Mouse (Mus musculus) MEL (cell line): ENCODE data around the gene Tsga10ip. TPM values are rescaled to one million over a fixed set of nuclear protein-coding genes. Genes with fewer than 3 reads are reported as not detected.

ENCODE experiments used
- DNase-seq: peaks from one replicate; pipeline ENCODE4 v3.0.0; 2011; ENCODE audit warnings: low read depth, low spot score
- H3K27ac ChIP-seq: 2 replicates; pipeline ENCODE4 v1.5.1; 2012; ENCODE audit warnings: low read depth, mild to moderate bottlenecking, control low read depth, low read length, moderate library complexity; ENCODE audit not compliant: control insufficient read depth
- H3K27me3 ChIP-seq, 2 experiments: fragments of 150-350 bp in 1 of 2; sonication (generic) in 1 of 2; 2 replicates each; pipeline ENCODE4 v1.6.1; 2012; ENCODE audit warnings: low read length in 2 of 2, mild to moderate bottlenecking in 2 of 2, improper control_type of control experiment in 1 of 2, moderate library complexity in 1 of 2; ENCODE audit not compliant: insufficient read depth in 2 of 2, control insufficient read depth in 1 of 2
- H3K36me3 ChIP-seq, 2 experiments: 2 replicates each; pipeline ENCODE4 v1.6.1; 2012 to 2014; ENCODE audit warnings: low read length in 2 of 2, improper control_type of control experiment in 1 of 2, inconsistent platforms in 1 of 2, mild to moderate bottlenecking in 1 of 2; ENCODE audit not compliant: insufficient read depth in 2 of 2, control insufficient read depth in 1 of 2
- H3K4me1 ChIP-seq, 2 experiments: fragments of 150-350 bp in 1 of 2; sonication (generic) in 1 of 2; 2 replicates each; pipeline ENCODE4 v1.6.1; 2012; ENCODE audit warnings: low read length in 2 of 2, improper control_type of control experiment in 1 of 2, mild to moderate bottlenecking in 1 of 2; ENCODE audit not compliant: insufficient read depth in 2 of 2, control insufficient read depth in 1 of 2
- H3K4me3 ChIP-seq, 2 experiments: fragments of 150-350 bp in 1 of 2; sonication (generic) in 1 of 2; 2 replicates each; pipeline ENCODE4 v1.5.1; 2012; ENCODE audit warnings: low read depth in 2 of 2, low read length in 2 of 2, mild to moderate bottlenecking in 2 of 2, moderate library complexity in 2 of 2, control low read depth in 1 of 2, improper control_type of control experiment in 1 of 2; ENCODE audit not compliant: control insufficient read depth in 1 of 2, insufficient read depth in 1 of 2
- H3K79me2 ChIP-seq: 2 replicates; pipeline ENCODE4 v1.6.1; 2012; ENCODE audit warnings: mild to moderate bottlenecking, low read length, moderate library complexity; ENCODE audit not compliant: control insufficient read depth, poor library complexity, insufficient read depth
- H3K9ac ChIP-seq: 2 replicates; pipeline ENCODE4 v1.6.1; 2012; ENCODE audit warnings: low read depth, mild to moderate bottlenecking, control low read depth, low read length, moderate library complexity; ENCODE audit not compliant: control insufficient read depth, poor library complexity, severe bottlenecking
- H3K9me3 ChIP-seq: fragments of 150-350 bp; sonication (generic); replicated peaks from 2 replicates; pipeline ENCODE4 v1.6.1; 2012; ENCODE audit warnings: mild to moderate bottlenecking, low read length, improper control_type of control experiment, moderate library complexity; ENCODE audit not compliant: insufficient read depth
- CHD2 ChIP-seq: IDR thresholded peaks from 2 replicates; pipeline ENCODE4 v1.6.1; 2011; ENCODE audit warnings: low read length, improper control_type of control experiment
- CTCF ChIP-seq, 3 experiments: IDR thresholded peaks in 2 of 3; conservative IDR thresholded peaks in 1 of 3; 2 replicates each; pipeline ENCODE4 v1.5.1; 2011 to 2012; ENCODE audit warnings: low read length in 3 of 3, low read depth in 2 of 3, mild to moderate bottlenecking in 2 of 3, improper control_type of control experiment in 1 of 3, inconsistent platforms in 1 of 3, mixed read lengths in 1 of 3, moderate library complexity in 1 of 3; ENCODE audit not compliant: control insufficient read depth in 1 of 3, insufficient read depth in 1 of 3, poor library complexity in 1 of 3, severe bottlenecking in 1 of 3
- ELF1 ChIP-seq: IDR thresholded peaks from 2 replicates; pipeline ENCODE4 v1.6.1; 2014; ENCODE audit warnings: low read depth, mild to moderate bottlenecking, inconsistent platforms, low read length, improper control_type of control experiment, moderate library complexity
- EP300 ChIP-seq, 2 experiments: IDR thresholded peaks; 2 replicates each; pipeline ENCODE4 v1.6.1; 2011; ENCODE audit warnings: improper control_type of control experiment in 2 of 2, low read length in 2 of 2, low read depth in 1 of 2, mild to moderate bottlenecking in 1 of 2
- ETS1 ChIP-seq: IDR thresholded peaks from 2 replicates; pipeline ENCODE4 v1.6.1; 2012; ENCODE audit warnings: low read depth, mild to moderate bottlenecking, inconsistent platforms, low read length, improper control_type of control experiment, moderate library complexity
- GATA1 ChIP-seq: IDR thresholded peaks from 2 replicates; pipeline ENCODE4 v1.6.1; 2011; ENCODE audit warnings: low read depth, low read length, improper control_type of control experiment
- JUND ChIP-seq: IDR thresholded peaks from 2 replicates; pipeline ENCODE4 v1.6.1; 2011; ENCODE audit warnings: low read depth, mild to moderate bottlenecking, improper control_type of control experiment, low read length
- MAZ ChIP-seq: IDR thresholded peaks from 2 replicates; pipeline ENCODE4 v1.6.1; 2012; ENCODE audit warnings: low read depth, mild to moderate bottlenecking, inconsistent platforms, low read length, improper control_type of control experiment
- MEF2A ChIP-seq: IDR thresholded peaks from 2 replicates; pipeline ENCODE4 v1.6.1; 2014; ENCODE audit warnings: low read depth, mild to moderate bottlenecking, inconsistent platforms, low read length, improper control_type of control experiment; ENCODE audit not compliant: poor library complexity, insufficient replicate concordance, severe bottlenecking; ENCODE audit errors: extremely low read depth
- MYC ChIP-seq: IDR thresholded peaks from 2 replicates; pipeline ENCODE4 v1.6.1; 2011; ENCODE audit warnings: low read depth, mild to moderate bottlenecking, low read length, improper control_type of control experiment, moderate library complexity
- POLR2AphosphoS5 ChIP-seq: IDR thresholded peaks from 2 replicates; pipeline ENCODE4 v1.6.1; 2012; ENCODE audit warnings: low read depth, borderline replicate concordance, mild to moderate bottlenecking, inconsistent platforms, low read length, moderate library complexity, mixed read lengths
- RAD21 ChIP-seq: IDR thresholded peaks from 2 replicates; pipeline ENCODE4 v1.6.1; 2011; ENCODE audit warnings: mild to moderate bottlenecking, low read depth, low read length, improper control_type of control experiment
- RCOR1 ChIP-seq: IDR thresholded peaks from 2 replicates; pipeline ENCODE4 v1.6.1; 2012; ENCODE audit warnings: low read depth, mild to moderate bottlenecking, inconsistent platforms, low read length, improper control_type of control experiment
- SIN3A ChIP-seq: IDR thresholded peaks from 2 replicates; pipeline ENCODE4 v1.6.1; 2012; ENCODE audit warnings: low read length, improper control_type of control experiment, inconsistent platforms
- SMC3 ChIP-seq: IDR thresholded peaks from 2 replicates; pipeline ENCODE4 v1.6.1; 2011; ENCODE audit warnings: low read depth, low read length, improper control_type of control experiment
- TCF12 ChIP-seq: IDR thresholded peaks from 2 replicates; pipeline ENCODE4 v1.6.1; 2014; ENCODE audit warnings: low read depth, mild to moderate bottlenecking, inconsistent platforms, low read length, improper control_type of control experiment, moderate library complexity
- UBTF ChIP-seq: IDR thresholded peaks from 2 replicates; pipeline ENCODE4 v1.6.1; 2012; ENCODE audit warnings: low read depth, mild to moderate bottlenecking, inconsistent platforms, low read length, improper control_type of control experiment, moderate library complexity, borderline replicate concordance; ENCODE audit not compliant: insufficient read depth
- ZKSCAN1 ChIP-seq: IDR thresholded peaks from 2 replicates; pipeline ENCODE4 v1.6.1; 2012; ENCODE audit warnings: low read depth, mild to moderate bottlenecking, inconsistent platforms, low read length, improper control_type of control experiment, moderate library complexity
- ZNF384 ChIP-seq: IDR thresholded peaks from 2 replicates; pipeline ENCODE4 v1.6.1; 2012; ENCODE audit warnings: low read depth, mild to moderate bottlenecking, inconsistent platforms, low read length, improper control_type of control experiment
- polyA plus RNA-seq, 2 experiments: library from polyadenylated mRNA; stranded (reverse) in 1 of 2; unstranded in 1 of 2; fragments of >175 nt in 1 of 2; fragments of >200 nt in 1 of 2; gene quantifications; 2 replicates each; pipeline versions ENCODE4 v1.2.1 to v1.2.4; 2012; ENCODE audit warnings: low replicate concordance in 2 of 2, low read depth in 1 of 2; ENCODE audit not compliant: insufficient read length in 2 of 2, insufficient read depth in 1 of 2, missing spikeins in 1 of 2
- total RNA-seq: library from RNA; depleted of rRNA; stranded (reverse); fragments of 300-350 nt; gene quantifications from 2 replicates; pipeline ENCODE4 v1.2.3, GENCODE M21; 2012

Tsga10ip gene
- total and polyA plus RNA-seq, 3 experiments: 0.54 to 4.5 TPM; not detected in 1

GRCm38 (mm10) chr19:5408057-5409001, 6.0 kb upstream of the Tsga10ip start:
- Histone ChIP-seq H3K27me3 (no peaks in the 10 kb centered on the region), H3K79me2 (no peaks in the 10 kb centered on the region), H3K36me3 (peaks cover 0 to 3% of the 10 kb centered on the region in 2 experiments; a peak in 2 of 4 replicates), H3K9ac (no peak overlapping the region), H3K4me1 (peaks cover 6 to 19% of the 10 kb centered on the region in 2 experiments), H3K4me3 (no peak overlapping the region), H3K9me3 (no peaks in the 10 kb centered on the region), H3K27ac (peak overlapping the region; percentile 64)
- peak; percentile 47 for DNase-seq
- 0 out of 4 replicates have a peak, but pooled peaks of 1 of the 2 experiments have one; percentile 6 for TF ChIP-seq EP300 (IDR thresholded peaks at IDR 0.05; ENCODE audit: low read depth in 1 of 2, low read length in 2 of 2)
- no peak for TF ChIP-seq MAZ
- TF ChIP-seq CHD2: no peak
- no peak for TF ChIP-seq TCF12
- peak; percentile 32; the same call in 1 of the 2 replicates for TF ChIP-seq GATA1
- 0 out of 2 replicates have a peak, but pooled peaks have one; percentile 17 for TF ChIP-seq ETS1
- TF ChIP-seq MEF2A: no peak

DNA sequence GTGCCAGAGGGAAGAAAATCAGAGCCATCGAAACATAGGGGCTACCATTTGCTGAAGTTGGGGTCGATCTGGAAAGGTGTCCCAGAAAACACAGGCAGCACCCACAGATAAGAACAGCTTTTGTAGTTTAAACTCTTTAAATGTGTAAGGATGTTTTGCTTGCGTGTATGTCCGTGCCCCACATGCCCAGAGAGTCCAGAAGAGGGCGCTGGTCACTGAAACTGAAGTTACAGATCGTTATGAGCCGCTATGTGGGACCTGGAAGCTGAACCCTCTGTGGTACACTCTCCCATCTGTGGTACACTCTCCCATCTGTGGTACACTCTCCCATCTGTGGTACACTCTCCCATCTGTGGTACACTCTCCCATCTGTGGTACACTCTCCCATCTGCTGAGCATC, 4.8 kb upstream of the Tsga10ip start:
- peak; percentile 85 for DNase-seq
- Histone ChIP-seq H3K36me3 (peaks cover 0 to 3% of the 10 kb centered on the region in 2 experiments; a peak in 2 of 4 replicates), H3K4me1 (peaks cover 6 to 19% of the 10 kb centered on the region in 2 experiments), H3K9ac (peak overlapping the region; percentile 79), H3K79me2 (no peaks in the 10 kb centered on the region), H3K27ac (peak overlapping the region; percentile 75), H3K27me3 (no peaks in the 10 kb centered on the region), H3K9me3 (no peaks in the 10 kb centered on the region), H3K4me3 (peak overlapping the region; percentile 45 to 79)
- TF ChIP-seq ZNF384 (no peak), CTCF (IDR thresholded peaks at IDR 0.05 in 2 of 3, conservative IDR thresholded peaks at IDR 0.05 in 1 of 3; ENCODE audit: control insufficient read depth in 1 of 3, insufficient read depth in 1 of 3, low read depth in 2 of 3, low read length in 3 of 3, poor library complexity in 1 of 3, severe bottlenecking in 1 of 3) (peak; percentile 51 to 72 (median 62); a peak in 5 of 6 replicates), RAD21 (peak; percentile 33), SMC3 (peak; percentile 36; the same call in 1 of the 2 replicates), MEF2A (no peak), MYC (no peak), POLR2AphosphoS5 (no peak), RCOR1 (no peak), ZKSCAN1 (no peak), UBTF (no peak), ELF1 (no peak), SIN3A (0 out of 2 replicates have a peak, but pooled peaks have one; percentile 15), JUND (no peak)
